Mouse (Mus musculus): ENCODE data around the gene Dner. TPM values are rescaled to one million over a fixed set of nuclear protein-coding genes. Genes with fewer than 3 reads are reported as not detected.
A peak's percentile ranks its signal among the peaks of the same experiment; 100 is the strongest.

The Dner gene
- 0.75 and 0.99 TPM in 2 replicates for polyA plus RNA-seq (2014; fragmentation: Nextera tagmentation; extraction: Ambion mirVana)

DNA sequence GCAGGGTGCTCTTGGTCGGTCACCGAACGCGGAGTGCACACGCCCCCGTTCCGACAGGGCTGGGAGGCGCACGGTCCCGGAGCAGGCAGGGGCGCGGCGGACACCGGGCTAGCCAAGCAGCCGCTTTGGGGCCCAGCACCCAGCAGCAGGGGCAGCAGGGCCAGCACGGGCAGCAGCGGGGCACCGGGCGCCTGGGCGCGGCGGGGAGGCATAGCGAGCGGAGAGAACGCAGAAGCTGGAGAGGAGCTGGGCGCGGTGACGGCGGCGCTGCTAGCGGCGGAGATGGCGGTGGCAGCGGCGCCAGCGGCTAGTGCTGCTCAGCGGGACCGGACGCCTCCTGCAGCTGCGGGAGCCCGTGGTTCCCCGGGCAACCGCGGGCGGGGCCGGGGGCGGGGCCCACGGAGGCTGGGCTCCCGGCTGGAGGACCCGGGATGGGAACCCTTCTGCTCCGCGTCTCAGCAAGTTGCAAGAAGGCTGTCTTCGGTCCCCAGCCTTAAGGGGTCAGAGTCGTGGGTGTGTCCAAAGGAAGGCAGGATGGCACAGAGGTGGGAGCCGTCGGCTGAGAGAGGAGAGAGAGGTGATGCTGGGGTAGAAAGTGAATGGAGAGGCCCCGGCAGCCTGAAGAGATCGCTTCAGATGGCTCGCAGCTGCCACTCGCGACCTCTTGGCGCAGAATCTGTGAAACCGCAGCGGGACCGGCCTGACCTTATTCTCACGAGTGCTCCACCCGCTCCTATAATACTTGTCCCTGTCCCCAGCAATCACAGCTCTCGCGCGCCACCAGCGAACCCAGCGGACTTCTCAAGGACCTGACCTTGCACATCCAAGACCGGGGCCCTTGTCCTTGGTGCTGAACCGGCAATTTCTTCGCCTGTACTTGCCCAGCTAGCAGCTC lies at the start of gene Dner:
TSS of gene Dner (minus strand) at position 705 of the 895 bp plus-strand sequence.
- Histone ChIP-seq H3K9ac (ENCODE audit: low read depth, low read length) (no peak within 1 kb of the TSS), H3K27ac (ENCODE audit: low read depth, low read length) (no peak within 1 kb of the TSS), H3K4me3 (ENCODE audit: low read depth, low read length) (peak within 1 kb of the TSS; percentile 54), H3K36me3 (ENCODE audit: control insufficient read depth, insufficient read depth, low read length) (no peaks in the 10 kb centered on the region), H3K27me3 (ENCODE audit: control insufficient read depth, insufficient read depth, low read length) (peaks cover 21% of the 10 kb centered on the region), H3K4me1 (ENCODE audit: control insufficient read depth, insufficient read depth, low read length) (0 out of 2 replicates have a peak, but pooled peaks cover 4% of the 10 kb centered on the region), H3K9me3 (replicated peaks; ENCODE audit: control insufficient read depth, low read length) (no peaks in the 10 kb centered on the region), H3K4me2 (peak within 1 kb of the TSS; percentile 83)
- ATAC-seq (replicated peaks; ENCODE audit: insufficient number of reproducible peaks, low FRiP score, low TSS enrichment): peak; percentile 78
- 1% methylated on average over 75 of the region's 75 CpGs for WGBS (ENCODE audit: insufficient replicate concordance)

DNA sequence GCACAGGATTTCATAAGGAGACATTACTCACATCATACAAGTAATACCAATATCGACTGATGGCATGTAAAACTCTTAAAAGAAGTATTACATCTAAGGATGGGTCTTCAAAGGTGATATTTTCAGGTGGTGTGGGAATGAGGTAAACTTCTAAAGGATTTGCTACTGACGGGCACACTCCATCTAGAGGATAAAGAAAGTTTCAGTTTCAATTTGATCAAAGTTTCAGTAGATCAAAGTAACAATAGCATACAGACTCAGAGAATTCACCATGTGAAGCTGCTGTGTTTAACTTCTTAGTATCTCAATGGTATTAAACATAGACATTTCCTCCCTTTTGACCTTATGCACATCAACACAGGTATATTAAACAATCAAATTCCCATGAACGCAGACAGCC lies 46.1 kb upstream of the Dner start:
- no peak for ATAC-seq (replicated peaks; ENCODE audit: insufficient number of reproducible peaks, low FRiP score, low TSS enrichment)
- no peaks in the 10 kb centered on the region for H3K9me3 ChIP-seq (replicated peaks; ENCODE audit: control insufficient read depth, low read length)
- no peak overlapping the region for H3K9ac ChIP-seq (ENCODE audit: low read depth, low read length)
- H3K4me3 ChIP-seq (ENCODE audit: low read depth, low read length): no peak overlapping the region
- no peak overlapping the region for H3K27ac ChIP-seq (ENCODE audit: low read depth, low read length)
- H3K4me1 ChIP-seq (ENCODE audit: control insufficient read depth, insufficient read depth, low read length): no peaks in the 10 kb centered on the region
- peaks cover 24% of the 10 kb centered on the region for H3K36me3 ChIP-seq (ENCODE audit: control insufficient read depth, insufficient read depth, low read length)
- H3K27me3 ChIP-seq (ENCODE audit: control insufficient read depth, insufficient read depth, low read length): no peaks in the 10 kb centered on the region
- no peak overlapping the region for H3K4me2 ChIP-seq
- 93% methylated on average over 3 of the region's 3 CpGs for WGBS (ENCODE audit: insufficient replicate concordance)

DNA sequence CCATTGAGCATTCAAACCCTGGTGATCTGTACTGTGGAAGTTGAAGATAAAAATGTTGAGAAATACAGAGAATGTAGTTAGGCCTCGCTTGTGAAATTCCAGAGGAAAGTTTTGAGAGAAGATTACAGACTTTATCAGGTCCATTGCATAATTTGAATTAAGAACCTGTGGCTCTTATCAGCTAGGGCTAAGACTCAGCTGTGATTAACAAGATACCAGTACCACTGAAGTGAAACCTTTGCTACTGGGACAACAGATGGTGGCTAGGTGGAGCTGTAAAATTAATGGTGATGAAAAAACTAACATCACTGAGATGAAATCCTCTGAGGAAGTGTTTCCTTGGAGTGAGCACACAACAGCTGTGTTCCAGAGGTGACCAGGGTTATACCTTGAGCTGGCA lies 44.1 kb upstream of the Dner start:
- Histone ChIP-seq H3K4me2 (no peak overlapping the region), H3K27ac (ENCODE audit: low read depth, low read length) (no peak overlapping the region), H3K4me3 (ENCODE audit: low read depth, low read length) (no peak overlapping the region), H3K27me3 (ENCODE audit: control insufficient read depth, insufficient read depth, low read length) (no peaks in the 10 kb centered on the region), H3K9ac (ENCODE audit: low read depth, low read length) (no peak overlapping the region), H3K36me3 (ENCODE audit: control insufficient read depth, insufficient read depth, low read length) (peaks cover 25% of the 10 kb centered on the region), H3K4me1 (ENCODE audit: control insufficient read depth, insufficient read depth, low read length) (no peaks in the 10 kb centered on the region), H3K9me3 (replicated peaks; ENCODE audit: control insufficient read depth, low read length) (no peaks in the 10 kb centered on the region)
- 56% methylated on average over 1 of the region's 1 CpGs for WGBS (ENCODE audit: insufficient replicate concordance)
- no peak for ATAC-seq (replicated peaks; ENCODE audit: insufficient number of reproducible peaks, low FRiP score, low TSS enrichment)

DNA sequence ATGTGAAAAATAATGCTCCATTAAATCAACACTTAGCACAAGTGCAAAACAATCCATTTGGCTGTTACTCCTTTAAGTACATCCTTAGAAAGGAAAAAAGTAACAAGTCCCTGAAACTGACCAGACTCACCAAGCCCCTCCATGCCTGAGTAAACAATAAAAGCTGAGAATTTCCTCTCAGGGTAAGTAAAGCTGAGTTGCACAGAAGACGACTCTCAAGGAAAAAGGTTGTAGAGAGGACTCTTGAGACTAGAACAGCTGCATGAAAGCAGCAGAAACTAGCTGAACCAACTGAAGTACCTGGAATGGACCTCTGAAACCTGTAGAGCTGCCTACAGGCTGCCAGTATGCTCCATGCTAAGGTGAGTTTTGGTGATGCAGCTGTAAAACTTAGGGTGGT lies 41.1 kb upstream of the Dner start:
- WGBS (ENCODE audit: insufficient replicate concordance): 56% methylated on average over 1 of the region's 1 CpGs
- no peak for ATAC-seq (replicated peaks; ENCODE audit: insufficient number of reproducible peaks, low FRiP score, low TSS enrichment)
- Histone ChIP-seq H3K9ac (ENCODE audit: low read depth, low read length) (no peak overlapping the region), H3K27me3 (ENCODE audit: control insufficient read depth, insufficient read depth, low read length) (no peaks in the 10 kb centered on the region), H3K36me3 (ENCODE audit: control insufficient read depth, insufficient read depth, low read length) (peaks cover 22% of the 10 kb centered on the region), H3K4me2 (no peak overlapping the region), H3K4me1 (ENCODE audit: control insufficient read depth, insufficient read depth, low read length) (no peaks in the 10 kb centered on the region), H3K4me3 (ENCODE audit: low read depth, low read length) (no peak overlapping the region), H3K9me3 (replicated peaks; ENCODE audit: control insufficient read depth, low read length) (no peaks in the 10 kb centered on the region), H3K27ac (ENCODE audit: low read depth, low read length) (no peak overlapping the region)

DNA sequence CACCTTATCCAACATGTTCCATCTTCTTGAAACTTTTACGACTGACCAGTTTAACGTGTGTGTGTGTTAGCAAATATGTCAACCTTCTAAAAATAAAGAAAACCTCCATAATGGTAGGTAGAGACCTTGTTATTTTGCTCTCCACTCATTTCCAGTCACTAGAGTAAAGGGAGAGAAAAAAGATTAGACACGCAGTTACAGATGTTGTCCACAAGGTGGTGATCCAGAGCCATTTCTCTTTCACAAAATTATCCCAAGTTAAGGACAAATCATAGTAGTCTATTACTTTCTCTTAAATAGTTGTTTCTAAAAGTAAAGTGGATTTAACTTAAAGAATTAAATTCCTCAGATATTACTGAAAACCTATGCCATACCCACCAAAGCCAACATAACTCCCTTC lies 37.8 kb upstream of the Dner start:
- peaks cover 13% of the 10 kb centered on the region for H3K36me3 ChIP-seq (ENCODE audit: control insufficient read depth, insufficient read depth, low read length)
- H3K9me3 ChIP-seq (replicated peaks; ENCODE audit: control insufficient read depth, low read length): no peaks in the 10 kb centered on the region
- no peak overlapping the region for H3K4me2 ChIP-seq
- H3K9ac ChIP-seq (ENCODE audit: low read depth, low read length): no peak overlapping the region
- WGBS (ENCODE audit: insufficient replicate concordance): 60% methylated on average over 3 of the region's 3 CpGs
- H3K27me3 ChIP-seq (ENCODE audit: control insufficient read depth, insufficient read depth, low read length): no peaks in the 10 kb centered on the region
- no peak overlapping the region for H3K27ac ChIP-seq (ENCODE audit: low read depth, low read length)
- H3K4me1 ChIP-seq (ENCODE audit: control insufficient read depth, insufficient read depth, low read length): no peaks in the 10 kb centered on the region
- no peak for ATAC-seq (replicated peaks; ENCODE audit: insufficient number of reproducible peaks, low FRiP score, low TSS enrichment)
- H3K4me3 ChIP-seq (ENCODE audit: low read depth, low read length): no peak overlapping the region

DNA sequence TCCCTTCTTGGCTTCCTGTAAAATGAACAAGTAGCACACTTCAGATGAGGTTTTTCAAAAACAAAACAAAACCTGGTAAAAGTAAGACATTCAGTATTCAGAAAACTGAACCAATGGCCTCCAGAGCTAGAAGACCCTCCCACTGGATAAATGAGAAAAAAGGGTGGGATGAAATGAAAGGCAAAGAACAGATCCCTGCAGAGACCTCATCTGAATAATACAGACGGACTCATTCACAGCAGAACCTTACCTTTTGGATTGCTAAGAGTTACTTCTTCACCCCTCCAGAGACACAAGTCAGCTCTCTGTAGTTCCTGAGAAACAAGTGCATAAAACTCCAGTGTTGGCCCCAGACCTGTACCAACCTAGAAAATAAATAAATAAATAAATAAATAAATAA lies 35.7 kb upstream of the Dner start:
- Histone ChIP-seq H3K9ac (ENCODE audit: low read depth, low read length) (no peak overlapping the region), H3K4me2 (no peak overlapping the region), H3K9me3 (replicated peaks; ENCODE audit: control insufficient read depth, low read length) (no peaks in the 10 kb centered on the region), H3K4me1 (ENCODE audit: control insufficient read depth, insufficient read depth, low read length) (no peaks in the 10 kb centered on the region), H3K27ac (ENCODE audit: low read depth, low read length) (no peak overlapping the region), H3K36me3 (ENCODE audit: control insufficient read depth, insufficient read depth, low read length) (peaks cover 8% of the 10 kb centered on the region), H3K4me3 (ENCODE audit: low read depth, low read length) (no peak overlapping the region), H3K27me3 (ENCODE audit: control insufficient read depth, insufficient read depth, low read length) (no peaks in the 10 kb centered on the region)
- 86% methylated on average over 1 of the region's 1 CpGs for WGBS (ENCODE audit: insufficient replicate concordance)
- no peak for ATAC-seq (replicated peaks; ENCODE audit: insufficient number of reproducible peaks, low FRiP score, low TSS enrichment)

DNA sequence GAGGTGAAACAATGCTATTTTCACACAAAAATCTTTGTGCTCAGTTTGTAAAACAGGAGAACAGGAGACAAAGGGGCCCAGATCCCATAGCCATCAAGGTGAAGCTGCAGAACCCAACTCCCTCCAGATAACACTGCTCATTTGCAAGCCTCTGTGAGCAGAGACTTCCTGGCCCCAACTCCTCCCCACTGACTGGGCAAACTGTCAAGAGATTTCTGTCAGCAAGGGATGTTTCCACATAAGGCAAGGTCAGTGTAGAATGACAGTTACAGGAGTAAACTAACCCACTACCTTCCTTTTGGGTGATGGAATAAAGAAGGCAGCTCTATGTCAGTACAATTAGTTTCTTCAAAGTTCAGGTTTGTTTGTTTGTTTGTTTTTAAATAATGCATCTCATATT lies 26.8 kb upstream of the Dner start:
- no peak for ATAC-seq (replicated peaks; ENCODE audit: insufficient number of reproducible peaks, low FRiP score, low TSS enrichment)
- Histone ChIP-seq H3K4me2 (no peak overlapping the region), H3K36me3 (ENCODE audit: control insufficient read depth, insufficient read depth, low read length) (peaks cover 16% of the 10 kb centered on the region), H3K27ac (ENCODE audit: low read depth, low read length) (0 out of 2 replicates have a peak overlapping the region, but pooled peaks have one; percentile 51), H3K4me1 (ENCODE audit: control insufficient read depth, insufficient read depth, low read length) (0 out of 2 replicates have a peak, but pooled peaks cover 3% of the 10 kb centered on the region), H3K9me3 (replicated peaks; ENCODE audit: control insufficient read depth, low read length) (no peaks in the 10 kb centered on the region), H3K27me3 (ENCODE audit: control insufficient read depth, insufficient read depth, low read length) (no peaks in the 10 kb centered on the region), H3K9ac (ENCODE audit: low read depth, low read length) (no peak overlapping the region), H3K4me3 (ENCODE audit: low read depth, low read length) (no peak overlapping the region)

DNA sequence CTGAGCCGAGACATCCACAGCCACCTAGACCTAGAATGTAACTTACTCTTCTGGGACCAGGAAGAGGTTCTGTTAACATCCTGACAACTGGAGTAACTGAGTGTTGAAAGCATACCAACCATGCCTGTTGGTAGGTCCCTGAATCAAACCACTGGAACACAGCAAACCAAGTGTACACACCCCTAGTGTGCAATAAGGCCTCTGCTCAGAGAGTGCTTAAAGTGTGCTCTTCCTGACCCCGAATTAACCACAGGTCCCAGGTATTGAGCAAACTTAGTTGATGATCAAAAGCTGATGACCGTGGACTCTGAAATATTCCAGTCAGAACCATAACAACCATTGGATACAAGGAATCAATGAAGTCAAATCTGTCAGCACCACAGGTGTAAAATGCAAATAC lies 26.4 kb upstream of the Dner start:
- 95% methylated on average over 3 of the region's 3 CpGs for WGBS (ENCODE audit: insufficient replicate concordance)
- no peak overlapping the region for H3K27ac ChIP-seq (ENCODE audit: low read depth, low read length)

DNA sequence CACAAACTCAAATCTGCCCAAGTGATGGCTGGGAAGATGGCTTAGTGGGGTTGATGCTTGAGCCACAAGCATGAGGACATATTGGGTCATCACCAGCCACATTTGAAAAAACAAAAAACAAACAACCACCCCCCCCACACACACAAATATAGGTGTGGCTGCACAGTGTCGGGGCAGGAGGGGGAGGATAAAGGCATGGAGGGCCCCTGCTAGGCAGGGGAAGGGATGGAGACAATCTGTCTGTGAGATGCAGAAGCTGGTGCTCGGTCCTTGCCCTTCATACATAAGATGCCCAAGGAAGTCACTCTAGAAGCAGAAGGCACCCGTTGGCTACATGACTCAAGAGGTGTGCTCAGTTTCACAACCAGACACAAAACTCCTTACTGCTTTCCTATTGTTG lies 25.9 kb upstream of the Dner start:
- Histone ChIP-seq H3K4me3 (ENCODE audit: low read depth, low read length) (no peak overlapping the region), H3K27me3 (ENCODE audit: control insufficient read depth, insufficient read depth, low read length) (no peaks in the 10 kb centered on the region), H3K27ac (ENCODE audit: low read depth, low read length) (no peak overlapping the region), H3K9me3 (replicated peaks; ENCODE audit: control insufficient read depth, low read length) (no peaks in the 10 kb centered on the region), H3K4me2 (no peak overlapping the region), H3K9ac (ENCODE audit: low read depth, low read length) (no peak overlapping the region), H3K36me3 (ENCODE audit: control insufficient read depth, insufficient read depth, low read length) (peaks cover 15% of the 10 kb centered on the region), H3K4me1 (ENCODE audit: control insufficient read depth, insufficient read depth, low read length) (0 out of 2 replicates have a peak, but pooled peaks cover 3% of the 10 kb centered on the region)
- ATAC-seq (replicated peaks; ENCODE audit: insufficient number of reproducible peaks, low FRiP score, low TSS enrichment): no peak
- WGBS (ENCODE audit: insufficient replicate concordance): 77% methylated on average over 3 of the region's 3 CpGs

More for the DNA sequence above, 26.4 kb upstream of the Dner start:
- Histone ChIP-seq H3K9ac (ENCODE audit: low read depth, low read length) (no peak overlapping the region), H3K4me1 (ENCODE audit: control insufficient read depth, insufficient read depth, low read length) (0 out of 2 replicates have a peak, but pooled peaks cover 3% of the 10 kb centered on the region), H3K4me3 (ENCODE audit: low read depth, low read length) (no peak overlapping the region), H3K27me3 (ENCODE audit: control insufficient read depth, insufficient read depth, low read length) (no peaks in the 10 kb centered on the region), H3K36me3 (ENCODE audit: control insufficient read depth, insufficient read depth, low read length) (peaks cover 15% of the 10 kb centered on the region), H3K9me3 (replicated peaks; ENCODE audit: control insufficient read depth, low read length) (no peaks in the 10 kb centered on the region), H3K4me2 (no peak overlapping the region)
- no peak for ATAC-seq (replicated peaks; ENCODE audit: insufficient number of reproducible peaks, low FRiP score, low TSS enrichment)

Measured in heart, embryonic 11.5 days (tissue).